Mouse (Mus musculus) bone marrow, adult 2 months (tissue): Measurements from ENCODE around the gene Gmppa. TPM values are rescaled to one million over a fixed set of nuclear protein-coding genes. Genes with fewer than 3 reads are reported as not detected.

Experiments used
- H3K27ac ChIP-seq: fragments of 200-500 bp; 2 replicates; pipeline ENCODE4 v1.5.1; 2012; ENCODE audit warnings: low read depth, mild to moderate bottlenecking, control low read depth, inconsistent platforms, low read length; ENCODE audit not compliant: control insufficient read depth, poor library complexity, insufficient read depth
- H3K4me1 ChIP-seq: fragments of 200-500 bp; 2 replicates; pipeline ENCODE4 v1.6.1; 2011; ENCODE audit warnings: low read length; ENCODE audit not compliant: control insufficient read depth, insufficient read depth
- H3K4me3 ChIP-seq: fragments of 200-500 bp; replicated peaks from 2 replicates; pipeline ENCODE3; 2011; ENCODE audit warnings: mild to moderate bottlenecking, low read depth, low read length, control low read depth; ENCODE audit not compliant: control insufficient read depth
- CTCF ChIP-seq: fragments of 200-500 bp; IDR thresholded peaks from 2 replicates; pipeline ENCODE4 v1.5.1; 2011; ENCODE audit warnings: low read length, control low read depth; ENCODE audit not compliant: control insufficient read depth, insufficient read depth
- POLR2A ChIP-seq: fragments of 200-500 bp; IDR thresholded peaks from 2 replicates; pipeline ENCODE4 v1.6.1; 2011; ENCODE audit warnings: low read depth, mild to moderate bottlenecking, control low read depth, low read length, borderline replicate concordance; ENCODE audit not compliant: control insufficient read depth
- WGBS: fragments of 180-500 bp; shearing (Covaris S2); methylation state at CpG from one replicate; pipeline ENCODE4 v1.1.7; 2018; 5-methylcytosine and 5-hydroxymethylcytosine counted together
- polyA plus RNA-seq: library from polyadenylated mRNA; stranded (reverse); fragments of >200 nt; gene quantifications from 2 replicates; pipeline ENCODE4 v1.2.4, GENCODE M21; 2011; ENCODE audit warnings: low replicate concordance; ENCODE audit not compliant: missing spikeins, insufficient read depth, insufficient read length

The Gmppa gene
- polyA plus RNA-seq, 1 experiment = 53.9 TPM

DNA sequence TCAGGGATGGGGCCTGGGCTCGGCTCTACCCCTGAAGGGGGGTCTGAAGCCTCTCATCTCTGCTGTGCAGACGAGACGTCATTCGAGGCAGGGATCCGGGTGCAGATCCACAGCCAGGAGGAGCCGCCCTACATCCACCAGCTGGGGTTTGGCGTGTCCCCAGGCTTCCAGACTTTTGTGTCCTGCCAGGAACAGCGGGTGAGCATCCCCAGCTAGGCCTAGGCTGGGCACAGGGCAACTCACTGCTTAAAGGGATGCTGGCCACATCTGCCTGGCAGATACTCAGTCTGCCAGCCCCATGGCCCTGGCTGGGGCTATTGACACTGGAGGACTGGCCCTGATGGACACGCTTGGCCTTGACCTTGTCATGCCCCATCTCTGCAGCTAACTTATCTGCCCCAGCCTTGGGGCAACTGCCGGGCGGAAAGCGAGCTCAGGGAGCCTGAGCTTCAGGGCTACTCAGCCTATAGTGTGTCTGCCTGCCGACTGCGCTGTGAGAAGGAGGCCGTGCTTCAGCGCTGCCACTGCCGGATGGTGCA is 33.6 kb downstream of the Gmppa start:
- no peak overlapping the region for H3K27ac ChIP-seq
- TF ChIP-seq POLR2A (no peak), CTCF (no peak)
- WGBS = 79% methylated on average over 17 of the region's 17 CpGs
- H3K4me1 ChIP-seq = no peaks in the 10 kb centered on the region
- no peak overlapping the region for H3K4me3 ChIP-seq

DNA sequence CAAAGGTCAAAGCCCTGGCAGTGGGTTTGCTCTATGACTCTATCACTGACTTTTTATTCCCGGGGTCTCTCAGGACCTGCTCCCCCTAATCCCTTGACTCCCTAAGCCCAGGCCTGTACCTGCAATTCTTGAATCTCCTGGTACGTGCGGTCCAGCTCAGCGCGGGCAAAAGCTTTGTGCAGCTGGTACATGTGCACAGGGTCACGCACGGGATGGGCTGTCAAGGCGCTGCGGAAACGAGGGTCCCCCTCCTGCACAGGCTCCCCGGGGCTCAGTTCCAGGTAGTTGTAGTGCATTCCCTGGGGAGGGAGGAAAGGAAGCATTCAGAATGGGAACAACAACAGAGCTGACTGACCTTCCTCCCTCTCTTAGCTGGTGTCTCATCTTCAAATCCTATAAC is 40.7 kb downstream of the Gmppa start:
- no peak overlapping the region for H3K4me3 ChIP-seq
- TF ChIP-seq POLR2A (no peak), CTCF (no peak)
- WGBS = 88% methylated on average over 11 of the region's 11 CpGs

DNA sequence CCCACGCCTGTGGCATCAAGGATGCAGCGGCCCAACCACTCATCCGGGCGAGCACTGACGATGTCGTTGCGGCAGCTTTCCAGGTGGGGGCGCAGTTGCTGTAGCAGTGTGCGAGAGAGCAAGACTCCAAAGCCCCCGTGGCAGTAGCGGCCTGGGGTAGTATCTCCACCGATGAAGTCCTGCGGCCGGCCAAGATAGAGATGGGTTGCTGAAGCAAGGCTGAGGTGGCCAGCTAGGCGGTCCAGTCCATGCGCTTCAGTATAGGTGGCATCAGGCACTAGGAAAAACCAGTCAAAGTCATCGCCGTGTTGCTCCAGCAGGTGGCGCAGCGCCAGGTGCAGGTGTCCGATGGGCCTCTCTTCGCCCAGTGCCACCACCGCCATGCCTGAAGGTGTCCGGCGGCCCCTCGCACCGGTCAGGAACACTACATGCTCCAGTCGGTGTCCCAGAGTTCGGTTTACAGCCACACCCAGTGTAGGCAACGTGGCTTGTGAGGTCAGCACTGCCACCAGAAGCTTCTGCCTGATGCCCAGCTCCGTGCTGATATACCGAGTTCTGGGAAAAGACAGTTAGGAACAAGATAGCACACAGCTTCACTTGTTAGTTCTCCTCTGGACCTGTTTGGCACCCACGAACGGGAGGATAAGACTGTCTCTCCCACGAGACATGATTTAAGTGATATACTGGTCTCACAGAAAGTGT is 41.7 kb downstream of the Gmppa start:
- H3K4me3 ChIP-seq = no peak overlapping the region
- peak; percentile 69 for TF ChIP-seq CTCF
- peak; percentile 24; the same call in 1 of the 2 replicates for TF ChIP-seq POLR2A
- WGBS = 10% methylated on average over 35 of the region's 35 CpGs

More for the DNA sequence above, 40.7 kb downstream of the Gmppa start:
- Histone ChIP-seq H3K4me1 (no peaks in the 10 kb centered on the region; the same call in 1 of the 2 replicates), H3K27ac (no peak overlapping the region)

DNA sequence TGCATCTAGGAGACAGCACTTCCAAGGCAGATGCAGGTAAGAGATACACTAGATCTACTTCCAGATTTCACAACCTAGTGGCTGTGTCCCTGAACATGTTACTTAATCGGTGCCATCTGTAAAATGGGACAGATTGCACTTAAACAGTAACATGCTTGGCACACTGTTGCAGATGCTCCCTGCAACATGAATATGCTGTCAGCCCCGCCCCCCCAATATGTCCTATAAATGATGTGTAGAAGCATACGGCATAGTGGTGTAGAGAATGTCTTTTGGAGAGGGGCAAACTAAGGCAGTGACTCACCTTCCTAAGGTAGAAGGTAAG is 42.2 kb downstream of the Gmppa start:
- WGBS = 32% methylated on average over 3 of the region's 3 CpGs
- Histone ChIP-seq H3K4me1 (no peaks in the 10 kb centered on the region; the same call in 1 of the 2 replicates), H3K4me3 (no peak overlapping the region)

More for the DNA sequence above, 41.7 kb downstream of the Gmppa start:
- Histone ChIP-seq H3K4me1 (no peaks in the 10 kb centered on the region; the same call in 1 of the 2 replicates), H3K27ac (no peak overlapping the region)

DNA sequence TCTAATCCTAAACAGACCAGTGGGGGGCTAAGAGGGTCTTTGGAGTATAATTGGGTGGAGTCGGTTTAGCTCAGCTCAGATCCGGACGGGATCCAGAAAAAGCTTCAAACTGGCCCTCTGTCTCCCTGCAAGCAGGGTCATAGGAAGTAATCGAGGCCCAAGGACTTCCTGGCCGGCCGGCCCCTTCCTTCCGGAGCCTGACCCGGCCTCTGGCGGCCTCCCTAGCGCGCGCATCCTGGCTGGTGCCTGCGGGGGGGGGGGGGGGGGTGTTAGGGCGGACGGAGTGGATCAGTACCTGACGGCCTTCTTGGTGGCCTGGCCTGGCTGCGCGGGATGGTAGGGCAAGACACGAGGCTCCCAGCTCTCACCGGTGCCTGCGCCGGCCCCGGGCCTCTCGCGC is 42.8 kb downstream of the Gmppa start:
- Histone ChIP-seq H3K4me3 (peak overlapping the region; percentile 70), H3K4me1 (no peaks in the 10 kb centered on the region; the same call in 1 of the 2 replicates), H3K27ac (peak overlapping the region; percentile 26; the same call in 1 of the 2 replicates)
- under 1% methylated on average over 25 of the region's 25 CpGs for WGBS
- no peak for TF ChIP-seq CTCF
- no peak for TF ChIP-seq POLR2A

More for the DNA sequence above, 42.2 kb downstream of the Gmppa start:
- no peak for TF ChIP-seq CTCF
- TF ChIP-seq POLR2A = no peak
- H3K27ac ChIP-seq = no peak overlapping the region

DNA sequence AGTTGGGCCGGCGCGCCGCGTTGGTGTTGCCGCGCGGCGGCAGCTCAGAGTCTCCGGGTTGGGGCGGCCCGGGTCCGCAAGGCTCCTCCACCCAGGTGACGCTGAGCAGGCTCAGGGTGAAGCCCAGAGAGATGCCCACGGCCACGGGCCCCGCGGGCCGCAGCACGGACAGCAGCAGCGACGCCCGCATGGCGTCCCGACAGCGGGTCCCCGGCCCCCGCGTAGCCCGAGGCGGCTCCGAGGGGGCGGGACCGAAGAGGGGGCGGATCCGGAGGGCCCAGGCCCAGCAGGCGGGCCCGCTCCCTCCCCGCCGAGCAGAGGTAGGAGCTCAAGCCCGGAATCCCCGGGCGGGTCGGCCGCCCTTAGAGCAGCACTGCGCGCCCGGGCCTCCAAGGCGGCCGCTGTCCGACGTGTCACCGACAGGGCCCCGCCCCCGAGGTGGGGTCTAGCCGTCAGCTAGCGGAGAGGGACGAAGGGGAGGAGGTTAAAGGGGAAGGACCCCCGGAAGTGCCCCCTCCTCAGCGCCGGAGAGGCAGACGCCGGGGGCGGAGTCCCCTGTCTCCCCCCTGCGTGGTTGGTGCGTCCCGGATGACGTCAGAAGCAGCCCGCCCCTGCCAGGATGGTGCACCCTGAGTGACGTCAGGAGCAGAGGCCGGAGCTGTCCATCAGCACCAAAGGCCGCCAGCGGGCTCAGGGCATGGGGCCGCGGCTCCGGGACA is 43.3 kb downstream of the Gmppa start, which contains the start of the genes Chpf and Tmem198:
Gene Chpf (minus strand): TSS at position 392 of the 719 bp plus-strand sequence.
Gene Tmem198 (plus strand): TSS at position 617 of the 719 bp plus-strand sequence.
- Histone ChIP-seq H3K4me1 (no peaks in the 10 kb centered on the region; the same call in 1 of the 2 replicates), H3K27ac (peak within 1 kb of the TSS; percentile 26; the same call in 1 of the 2 replicates), H3K4me3 (peak within 1 kb of the TSS; percentile 70)
- WGBS = under 1% methylated on average over 72 of the region's 76 CpGs
- TF ChIP-seq CTCF = no peak
- peak; percentile 12; the same call in 1 of the 2 replicates for TF ChIP-seq POLR2A

DNA sequence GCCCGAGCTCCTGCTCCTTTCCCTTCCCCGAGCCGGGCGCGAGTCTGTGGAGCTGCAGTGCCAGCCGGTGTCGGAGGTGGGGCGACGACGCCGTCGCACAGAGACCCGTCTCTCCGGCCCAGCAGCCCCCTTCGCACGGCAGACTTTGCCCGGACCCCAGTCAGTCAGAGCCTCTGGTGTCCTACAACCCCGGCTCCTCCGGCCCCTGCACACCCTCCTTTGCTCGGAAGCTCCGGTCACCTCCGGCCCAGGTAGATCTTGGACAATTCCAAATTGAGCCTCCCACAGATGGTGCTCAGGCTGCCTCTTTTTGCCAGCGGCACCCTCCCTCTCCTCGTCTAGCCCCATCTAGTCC is 43.9 kb downstream of the Gmppa start:
- 2% methylated on average over 24 of the region's 24 CpGs for WGBS
- TF ChIP-seq CTCF (no peak), POLR2A (no peak)
- Histone ChIP-seq H3K27ac (no peak overlapping the region), H3K4me1 (no peaks in the 10 kb centered on the region; the same call in 1 of the 2 replicates), H3K4me3 (no peak overlapping the region)

DNA sequence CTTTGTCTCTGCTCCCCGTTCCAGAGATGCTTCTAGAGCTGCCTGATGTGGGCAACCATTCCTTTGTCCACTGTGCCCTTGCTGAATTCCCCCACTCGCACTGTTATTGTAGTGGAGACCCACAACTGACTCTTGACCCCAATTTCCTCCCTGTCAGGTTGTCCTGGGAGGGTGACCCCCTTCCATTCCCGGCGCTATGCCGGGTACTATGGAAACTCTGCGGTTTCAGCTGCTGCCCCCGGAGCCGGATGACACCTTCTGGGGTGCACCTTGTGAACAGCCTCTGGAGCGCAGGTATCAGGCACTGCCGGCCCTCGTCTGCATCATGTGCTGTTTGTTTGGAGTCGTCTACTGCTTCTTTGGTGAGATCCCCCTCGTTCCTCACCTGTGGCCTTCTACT is 44.3 kb downstream of the Gmppa start:
- Histone ChIP-seq H3K27ac (no peak overlapping the region), H3K4me3 (no peak overlapping the region), H3K4me1 (no peaks in the 10 kb centered on the region; the same call in 1 of the 2 replicates)
- no peak for TF ChIP-seq POLR2A
- WGBS = 22% methylated on average over 13 of the region's 13 CpGs
